Mouse (Mus musculus) forebrain, embryonic 14.5 days (tissue): ENCODE data around the gene Samd11. TPM values are rescaled to one million over a fixed set of nuclear protein-coding genes. Genes with fewer than 3 reads are reported as not detected.

ENCODE experiments used
- ATAC-seq: fragments of 200-750 bp; cut with Nextera tagmentation; 2 replicates; pipeline ENCODE4 v1.8.0; 2017; ENCODE audit warnings: mild to moderate bottlenecking, moderate library complexity
- DNase-seq: peaks from one replicate; pipeline ENCODE4 v3.0.0-alpha.2; 2015; ENCODE audit warnings: low spot score
- H3K27ac ChIP-seq: fragments of 300-500 bp; sonication (generic); 2 replicates; pipeline ENCODE4 v1.5.1; 2014; ENCODE audit warnings: low read depth, mild to moderate bottlenecking, control low read depth, low read length, moderate library complexity
- H3K27me3 ChIP-seq: fragments of 300-500 bp; sonication (generic); replicated peaks from 2 replicates; pipeline ENCODE4 v1.6.1; 2014; ENCODE audit warnings: low read length, control low read depth, mixed read lengths; ENCODE audit not compliant: control insufficient read depth, insufficient read depth
- H3K36me3 ChIP-seq: fragments of 300-500 bp; sonication (generic); 2 replicates; pipeline ENCODE4 v1.6.1; 2014; ENCODE audit warnings: low read length, control low read depth; ENCODE audit not compliant: control insufficient read depth, insufficient read depth
- H3K4me1 ChIP-seq: fragments of 300-500 bp; sonication (generic); 2 replicates; pipeline ENCODE4 v1.6.1; 2014; ENCODE audit warnings: antibody characterized with exemption, low read length, control low read depth; ENCODE audit not compliant: control insufficient read depth, insufficient read depth
- H3K4me2 ChIP-seq: fragments of 300-500 bp; sonication (generic); 2 replicates; pipeline ENCODE4 v1.6.1; 2014; ENCODE audit warnings: mild to moderate bottlenecking, control low read depth, low read length
- H3K4me3 ChIP-seq: fragments of 300-500 bp; sonication (generic); 2 replicates; pipeline ENCODE4 v1.5.1; 2014; ENCODE audit warnings: low read depth, low read length, control low read depth
- H3K9ac ChIP-seq: fragments of 300-500 bp; sonication (generic); 2 replicates; pipeline ENCODE4 v1.6.1; 2014; ENCODE audit warnings: mild to moderate bottlenecking, low read length, control low read depth, moderate library complexity
- H3K9me3 ChIP-seq: fragments of 300-500 bp; sonication (generic); replicated peaks from 2 replicates; pipeline ENCODE4 v1.6.1; 2016; ENCODE audit warnings: low read length, control low read depth, mixed read lengths; ENCODE audit not compliant: control insufficient read depth
- WGBS: fragments of 180-500 bp; shearing (Covaris S2); extraction: QIAGEN DNeasy Blood & Tissue Kit; methylation state at CpG from one replicate; pipeline ENCODE4 v1.1.7; 2014; 5-methylcytosine and 5-hydroxymethylcytosine counted together
- polyA plus RNA-seq: library from polyadenylated mRNA; unstranded; fragments of >200 nt; fragmentation: Nextera tagmentation; extraction: Ambion mirVana; gene quantifications from 2 replicates; pipeline ENCODE4 v1.2.1, GENCODE M21; 2014

The Samd11 gene
- 0.98 and 1.2 TPM in 2 replicates for polyA plus RNA-seq

DNA sequence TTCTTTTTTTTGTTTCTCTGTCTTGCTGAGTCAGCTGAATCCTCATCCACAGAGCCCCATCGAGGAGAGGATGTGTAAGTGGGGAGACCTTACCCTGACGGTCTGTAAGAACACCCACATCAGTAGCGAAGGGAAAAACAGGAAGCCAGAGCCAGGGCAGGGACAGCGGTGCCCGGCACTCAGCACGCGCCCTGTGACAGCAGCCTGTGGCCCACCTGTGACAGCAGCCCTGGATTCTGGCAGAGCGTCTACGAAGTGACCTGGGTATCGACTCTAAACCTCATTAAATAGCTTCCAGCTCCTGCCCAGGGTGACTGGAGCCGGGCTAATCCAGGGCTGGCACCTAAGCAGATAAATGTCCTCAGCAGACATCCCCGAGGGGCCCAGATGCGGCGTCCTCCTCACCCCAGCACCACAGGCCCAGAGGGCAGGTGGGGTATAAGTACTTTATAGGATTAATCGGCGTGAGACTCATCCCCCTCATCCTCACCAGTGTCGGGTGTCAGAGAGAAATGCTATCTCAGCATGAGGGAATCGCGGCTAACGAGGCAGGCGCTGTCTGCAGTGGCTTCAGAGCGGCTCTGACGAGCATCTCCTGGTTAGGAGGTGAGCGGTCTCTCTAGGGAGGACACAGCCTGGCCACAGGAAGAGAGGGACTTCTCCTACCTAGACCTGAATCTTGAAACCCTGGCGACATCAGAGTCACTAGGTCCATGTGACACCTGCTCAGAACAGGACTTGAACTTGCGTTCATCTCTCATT lies at the start of gene Samd11:
TSS of gene Samd11 (minus strand) at position 580 of the 762 bp plus-strand sequence.
- peaks cover 2% of the 10 kb centered on the region; the same call in 1 of the 2 replicates for H3K4me1 ChIP-seq
- H3K27ac ChIP-seq = no peak within 1 kb of the TSS
- peak within 1 kb of the TSS; percentile 45 for H3K9ac ChIP-seq
- WGBS = 6% methylated on average over 26 of the region's 26 CpGs
- H3K36me3 ChIP-seq = no peaks in the 10 kb centered on the region
- H3K9me3 ChIP-seq = no peaks in the 10 kb centered on the region
- no peak for DNase-seq
- H3K4me3 ChIP-seq = peak within 1 kb of the TSS; percentile 23
- H3K27me3 ChIP-seq = peaks cover 21% of the 10 kb centered on the region
- peak; percentile 37; the same call in 1 of the 2 replicates for ATAC-seq
- H3K4me2 ChIP-seq = peak within 1 kb of the TSS; percentile 48

DNA sequence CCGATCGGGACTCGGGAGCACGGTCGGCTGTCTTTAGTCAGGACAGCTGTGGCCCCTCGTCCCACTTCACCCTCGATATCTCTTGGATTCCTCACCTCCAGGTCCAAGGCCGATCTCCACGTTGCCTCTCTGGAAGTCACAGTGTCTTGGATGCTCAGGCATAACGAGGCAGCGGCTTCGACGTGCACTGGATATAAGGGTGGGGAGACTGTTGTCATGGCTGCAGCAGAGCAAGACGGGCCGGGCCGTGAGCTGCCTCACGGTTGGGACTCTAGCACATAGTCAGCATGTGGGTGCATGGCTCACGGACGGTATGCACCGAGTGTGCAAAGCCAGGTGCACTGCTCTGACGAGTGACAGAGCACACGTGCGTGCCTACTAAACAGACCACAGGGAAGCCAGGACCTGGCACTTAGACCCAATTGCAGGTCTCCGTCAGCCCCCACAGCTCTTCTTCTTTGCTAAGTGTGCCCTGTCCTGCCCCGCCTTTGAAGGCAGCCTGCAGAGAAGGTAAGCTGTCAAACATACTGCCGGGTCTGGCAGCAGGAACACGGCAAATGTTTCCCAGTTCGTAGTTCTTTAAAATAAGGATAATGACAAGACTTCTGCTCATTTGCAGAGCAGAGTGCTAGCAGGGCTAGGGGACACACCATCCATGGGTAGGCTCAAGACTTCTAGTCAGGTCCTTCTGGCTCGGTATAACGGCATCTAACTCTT lies 938 bp downstream of the Samd11 start:
- Histone ChIP-seq H3K27ac (no peak overlapping the region), H3K27me3 (peaks cover 21% of the 10 kb centered on the region), H3K4me1 (peaks cover 2% of the 10 kb centered on the region; the same call in 1 of the 2 replicates), H3K9ac (peak overlapping the region; percentile 45), H3K9me3 (no peaks in the 10 kb centered on the region), H3K4me3 (peak overlapping the region; percentile 23), H3K36me3 (peaks cover 2% of the 10 kb centered on the region; the same call in 1 of the 2 replicates), H3K4me2 (peak overlapping the region; percentile 48)
- WGBS = 2% methylated on average over 30 of the region's 30 CpGs
- peak; percentile 70; the same call in 1 of the 2 replicates for ATAC-seq
- peak; percentile 34 for DNase-seq

- H3K36me3 ChIP-seq = peaks cover 16% of the 10 kb centered on the region
- H3K27me3 ChIP-seq = peaks cover 21% of the 10 kb centered on the region
- no peak overlapping the region for H3K4me3 ChIP-seq
- ATAC-seq (no peak), DNase-seq (no peak)
- 45% methylated on average over 7 of the region's 7 CpGs for WGBS
- H3K4me1 ChIP-seq = peaks cover 2% of the 10 kb centered on the region; the same call in 1 of the 2 replicates
- 0 out of 2 replicates have a peak overlapping the region, but pooled peaks have one; percentile 13 for H3K9ac ChIP-seq
- no peak overlapping the region for H3K27ac ChIP-seq
- no peaks in the 10 kb centered on the region for H3K9me3 ChIP-seq
- H3K4me2 ChIP-seq = no peak overlapping the region
Measured at GRCm38 (mm10) chr4:156253043-156253442, 2.4 kb downstream of the Samd11 start.

DNA sequence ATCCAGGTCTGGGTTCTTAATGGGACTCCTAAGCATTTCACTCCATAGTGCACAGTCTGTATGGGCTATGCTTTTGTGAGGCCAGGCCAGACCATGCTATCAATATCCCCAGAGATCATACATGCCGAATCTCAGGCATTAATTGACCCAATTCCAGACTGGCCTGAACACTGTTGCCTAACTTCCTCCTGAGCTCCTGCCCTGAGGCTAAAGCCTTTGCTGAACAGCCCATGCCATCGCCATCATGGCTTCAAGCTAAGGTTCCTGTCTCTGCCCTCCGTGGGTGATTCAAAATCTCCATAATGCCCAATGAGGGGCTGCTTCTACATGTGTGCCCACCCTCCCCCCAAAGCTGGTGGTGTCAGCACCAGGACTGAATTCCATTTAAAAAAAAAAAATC lies 2.8 kb downstream of the Samd11 start:
- Histone ChIP-seq H3K4me2 (no peak overlapping the region), H3K27me3 (peaks cover 21% of the 10 kb centered on the region), H3K27ac (no peak overlapping the region), H3K4me3 (no peak overlapping the region), H3K9me3 (no peaks in the 10 kb centered on the region), H3K36me3 (peaks cover 21% of the 10 kb centered on the region), H3K4me1 (peaks cover 2% of the 10 kb centered on the region; the same call in 1 of the 2 replicates), H3K9ac (no peak overlapping the region)
- ATAC-seq (no peak), DNase-seq (no peak)
- 48% methylated on average over 3 of the region's 3 CpGs for WGBS

- Histone ChIP-seq H3K36me3 (peaks cover 25% of the 10 kb centered on the region), H3K27me3 (peaks cover 21% of the 10 kb centered on the region), H3K9ac (no peak overlapping the region), H3K4me1 (peaks cover 2% of the 10 kb centered on the region; the same call in 1 of the 2 replicates), H3K4me3 (no peak overlapping the region), H3K4me2 (no peak overlapping the region), H3K27ac (no peak overlapping the region), H3K9me3 (no peaks in the 10 kb centered on the region)
- DNase-seq (no peak), ATAC-seq (no peak)
- WGBS = 36% methylated on average over 7 of the region's 7 CpGs
Measured at GRCm38 (mm10) chr4:156252140-156252539, 3.3 kb downstream of the Samd11 start.

GRCm38 (mm10) chr4:156251081-156251480 lies 4.4 kb downstream of the Samd11 start:
- no peak overlapping the region for H3K27ac ChIP-seq
- peaks cover 2% of the 10 kb centered on the region; the same call in 1 of the 2 replicates for H3K4me1 ChIP-seq
- DNase-seq (no peak), ATAC-seq (no peak)
- no peak overlapping the region for H3K9ac ChIP-seq
- 68% methylated on average over 8 of the region's 8 CpGs for WGBS
- H3K9me3 ChIP-seq = no peaks in the 10 kb centered on the region
- peaks cover 36% of the 10 kb centered on the region for H3K36me3 ChIP-seq
- peaks cover 21% of the 10 kb centered on the region for H3K27me3 ChIP-seq
- no peak overlapping the region for H3K4me2 ChIP-seq
- H3K4me3 ChIP-seq = no peak overlapping the region

DNA sequence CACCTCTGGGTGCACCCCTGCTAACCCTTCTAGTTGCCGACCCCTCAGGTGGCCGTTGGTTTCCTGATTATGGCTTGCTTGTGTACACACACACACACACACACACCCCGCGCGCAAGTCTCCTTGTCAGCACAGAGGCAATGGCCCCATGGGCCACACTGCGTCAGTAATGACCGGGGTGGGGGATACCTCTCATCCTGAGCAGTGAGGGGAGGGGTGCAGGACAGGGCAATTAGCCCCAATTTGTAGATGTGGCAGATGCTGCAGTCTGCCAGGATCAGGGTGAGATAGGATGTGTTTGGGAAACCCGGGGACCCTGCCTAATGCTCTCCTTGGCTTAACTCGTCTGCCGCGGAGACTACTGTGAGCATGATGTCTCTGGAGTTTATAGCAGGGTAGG lies 5.9 kb downstream of the Samd11 start:
- no peak for ATAC-seq
- H3K9ac ChIP-seq = no peak overlapping the region
- H3K27me3 ChIP-seq = peaks cover 9% of the 10 kb centered on the region; the same call in 1 of the 2 replicates
- no peak overlapping the region for H3K4me3 ChIP-seq
- DNase-seq = no peak
- H3K4me1 ChIP-seq = peaks cover under 1% of the 10 kb centered on the region; the same call in 1 of the 2 replicates
- no peaks in the 10 kb centered on the region for H3K9me3 ChIP-seq
- WGBS = 73% methylated on average over 11 of the region's 11 CpGs
- peaks cover 51% of the 10 kb centered on the region for H3K36me3 ChIP-seq
- H3K4me2 ChIP-seq = no peak overlapping the region
- H3K27ac ChIP-seq = no peak overlapping the region

GRCm38 (mm10) chr4:156236651-156237447 lies 18.6 kb downstream of the Samd11 start:
- WGBS = 26% methylated on average over 54 of the region's 60 CpGs
- peak overlapping the region; percentile 88 for H3K4me2 ChIP-seq
- no peaks in the 10 kb centered on the region for H3K9me3 ChIP-seq
- peak overlapping the region; percentile 71 for H3K9ac ChIP-seq
- peak overlapping the region; percentile 94 for H3K4me3 ChIP-seq
- DNase-seq (no peak), ATAC-seq (no peak)
- peak overlapping the region; percentile 27; the same call in 1 of the 2 replicates for H3K27ac ChIP-seq
- no peaks in the 10 kb centered on the region for H3K27me3 ChIP-seq
- peaks cover 7% of the 10 kb centered on the region; the same call in 1 of the 2 replicates for H3K4me1 ChIP-seq
- H3K36me3 ChIP-seq = peaks cover 60% of the 10 kb centered on the region
